Comparison of ENCODE assay signal across 8 mouse cellular contexts in the genomic region with DNA sequence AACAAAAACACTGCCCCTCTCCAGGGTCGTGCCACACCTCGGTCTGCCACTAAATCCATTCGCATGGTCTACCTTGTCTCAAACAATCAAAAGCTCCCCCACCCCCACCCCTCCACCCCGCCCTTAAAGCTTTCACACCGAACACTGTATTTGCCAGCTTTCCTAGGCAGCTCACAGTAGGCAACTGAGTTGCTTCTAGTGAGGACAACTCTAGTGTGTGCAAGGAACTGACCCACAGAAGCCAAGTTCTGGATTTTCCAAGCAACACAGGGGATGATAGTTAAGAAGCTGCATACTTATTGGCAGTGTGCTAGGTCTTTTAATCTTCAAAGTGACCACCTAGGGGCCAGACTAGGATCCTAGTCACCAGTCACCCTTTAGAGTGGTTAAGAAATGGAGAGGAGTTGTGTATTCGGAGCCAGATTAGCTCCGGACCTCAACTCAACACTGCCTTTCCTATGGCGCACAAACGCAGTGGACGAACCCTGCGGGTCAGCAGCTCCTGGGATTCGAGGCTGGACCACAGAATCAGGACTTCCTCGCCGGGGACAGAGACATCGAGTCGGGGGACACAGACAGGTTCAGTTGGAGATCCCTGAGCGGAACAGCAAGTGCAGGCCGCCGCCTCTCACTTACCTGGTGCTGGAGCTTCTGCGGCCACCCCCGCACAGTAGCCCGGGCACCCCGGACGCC. TPM values are rescaled to one million over a fixed set of nuclear protein-coding genes. Genes with fewer than 3 reads are reported as not detected.
DNase-seq lines count a peak whose midpoint lies in the region; ATAC-seq and TF ChIP-seq lines count a peak whose summit lies in the region.

No protein-coding gene starts in this region.

- peaks cover 5% of the 10 kb centered on the region for H3K79me3 ChIP-seq in C2C12 (ENCODE audit: low read depth)

- TF ChIP-seq CTCF in gastrocnemius, adult 2 months (IDR thresholded peaks at IDR 0.05) = no peak
- no peak for TF ChIP-seq CTCF in C2C12 (IDR thresholded peaks at IDR 0.05; ENCODE audit: control insufficient read depth, insufficient read depth, insufficient read length)

- peaks cover 23% of the 10 kb centered on the region for H3K79me2 ChIP-seq in C2C12 (ENCODE audit: control insufficient read depth, insufficient read depth)

- peak overlapping the region; percentile 60 for H3K9ac ChIP-seq in embryonic facial prominence, embryonic 15.5 days
- H3K9ac ChIP-seq in stomach, embryonic 14.5 days (replicated peaks; ENCODE audit: low read depth, low read length) = peak overlapping the region; percentile 45

- H3K4me1 ChIP-seq in embryonic facial prominence, embryonic 15.5 days = peaks cover 15% of the 10 kb centered on the region
- peaks cover 19% of the 10 kb centered on the region for H3K4me1 ChIP-seq in limb, embryonic 10.5 days
- H3K4me1 ChIP-seq in stomach, embryonic 14.5 days (ENCODE audit: control insufficient read depth, insufficient read depth, low read length) = peaks cover 8% of the 10 kb centered on the region; the same call in 1 of the 2 replicates

- WGBS in embryonic facial prominence, embryonic 15.5 days = 2% methylated on average over 24 of the region's 24 CpGs
- 2% methylated on average over 24 of the region's 24 CpGs for WGBS in limb, embryonic 10.5 days
- WGBS in stomach, embryonic 14.5 days = 3% methylated on average over 24 of the region's 24 CpGs

- peaks cover 8% of the 10 kb centered on the region for H3K9me3 ChIP-seq in embryonic facial prominence, embryonic 15.5 days (replicated peaks)
- peaks cover 7% of the 10 kb centered on the region; the same call in 1 of the 2 replicates for H3K9me3 ChIP-seq in limb, embryonic 10.5 days (replicated peaks)
- peaks cover 7% of the 10 kb centered on the region; the same call in 1 of the 2 replicates for H3K9me3 ChIP-seq in stomach, embryonic 14.5 days (ENCODE audit: control insufficient read depth, low read depth, low read length)

- peak overlapping the region; percentile 87 for H3ac ChIP-seq in C2C12 (ENCODE audit: control insufficient read depth, insufficient read length, low read depth)

- H3K27ac ChIP-seq in gastrocnemius, adult 2 months = peak overlapping the region; percentile 96
- peak overlapping the region; percentile 82; the same call in 1 of the 2 replicates for H3K27ac ChIP-seq in embryonic facial prominence, embryonic 15.5 days (replicated peaks)
- H3K27ac ChIP-seq in limb, embryonic 10.5 days = peak overlapping the region; percentile 89
- H3K27ac ChIP-seq in stomach, embryonic 14.5 days (ENCODE audit: low read length) = no peak overlapping the region

- no peaks in the 10 kb centered on the region for H3K27me3 ChIP-seq in C2C12 (ENCODE audit: control insufficient read depth, insufficient read depth, insufficient read length)
- H3K27me3 ChIP-seq in embryonic facial prominence, embryonic 15.5 days = no peaks in the 10 kb centered on the region
- no peaks in the 10 kb centered on the region for H3K27me3 ChIP-seq in limb, embryonic 10.5 days (ENCODE audit: low read depth, poor library complexity, severe bottlenecking)
- H3K27me3 ChIP-seq in stomach, embryonic 14.5 days (ENCODE audit: control insufficient read depth, insufficient read depth, low read length) = no peaks in the 10 kb centered on the region

- H3K4me2 ChIP-seq in embryonic facial prominence, embryonic 15.5 days (replicated peaks) = peak overlapping the region; percentile 87
- H3K4me2 ChIP-seq in stomach, embryonic 14.5 days (replicated peaks; ENCODE audit: low read depth, low read length) = peak overlapping the region; percentile 86

- no peak for DNase-seq in gastrocnemius, adult 2 months
- no peak for DNase-seq in gastrocnemius, postnatal 10 days
- no peak for DNase-seq in limb, embryonic 10.5 days (ENCODE audit: low spot score)
- DNase-seq in cerebellum, adult 8-10 months = no peak
- no peak for DNase-seq in cerebellum, adult 9-11 months

- peaks cover 23% of the 10 kb centered on the region for H3K36me3 ChIP-seq in C2C12 (ENCODE audit: control insufficient read depth, insufficient read depth)
- peaks cover 11% of the 10 kb centered on the region for H3K36me3 ChIP-seq in embryonic facial prominence, embryonic 15.5 days
- peaks cover 29% of the 10 kb centered on the region for H3K36me3 ChIP-seq in limb, embryonic 10.5 days
- H3K36me3 ChIP-seq in stomach, embryonic 14.5 days (ENCODE audit: control insufficient read depth, insufficient read depth, low read length) = no peaks in the 10 kb centered on the region; the same call in 1 of the 2 replicates

- H3K4me3 ChIP-seq in gastrocnemius, adult 2 months = peak overlapping the region; percentile 84
- H3K4me3 ChIP-seq in C2C12 (ENCODE audit: insufficient read depth, poor library complexity, severe bottlenecking) = peak overlapping the region; percentile 61
- H3K4me3 ChIP-seq in embryonic facial prominence, embryonic 15.5 days (replicated peaks) = peak overlapping the region; percentile 64
- H3K4me3 ChIP-seq in limb, embryonic 10.5 days = peak overlapping the region; percentile 80
- peak overlapping the region; percentile 75 for H3K4me3 ChIP-seq in stomach, embryonic 14.5 days (ENCODE audit: low read depth, low read length)

- no peak for ATAC-seq in embryonic facial prominence, embryonic 15.5 days (ENCODE audit: insufficient number of reproducible peaks, low FRiP score, low TSS enrichment, low read depth)
- no peak; the same call in none of the 2 replicates for ATAC-seq in stomach, embryonic 14.5 days (ENCODE audit: insufficient number of reproducible peaks, insufficient read depth, low FRiP score, low read depth)

- intact Hi-C loops in gastrocnemius, adult 2 months (cut with DNase I) = no loop called here

TF ChIP-seq in C2C12, 6 proteins besides CTCF, POLR2A, EP300 and RAD21:
- TF ChIP-seq MYOD1 (IDR thresholded peaks at IDR 0.05; ENCODE audit: control insufficient read depth, insufficient read length, low read depth) = no peak
- no peak for TF ChIP-seq CEBPB (IDR thresholded peaks at IDR 0.05; ENCODE audit: low read depth)
- no peak for TF ChIP-seq FOSL1 (IDR thresholded peaks at IDR 0.05; ENCODE audit: insufficient read depth, low read length, poor library complexity, severe bottlenecking)
TF ChIP-seq in C2C12: peak in this region for 0.

RNA-seq across cellular contexts. Expression of gene L2hgdh, which starts 0.5 kb away (rescaled TPM):
- 10 to 100 TPM; 38.7 to 39.6 TPM for total RNA-seq in gastrocnemius, adult 2 months (2021)
- total RNA-seq in gastrocnemius, postnatal 10 days (2021) = 10 to 100 TPM; 31.1 to 32.6 TPM
- polyA plus RNA-seq in C2C12 (2012; fragmentation: generic; extraction: Trizol) = 3.8 TPM
- polyA plus RNA-seq in embryonic facial prominence, embryonic 15.5 days (2015; fragmentation: Nextera tagmentation; extraction: Ambion mirVana) = 17.2 and 17.3 TPM in 2 replicates
- 21.3 and 22.7 TPM in 2 replicates for polyA plus RNA-seq in limb, embryonic 10.5 days (2016; fragmentation: Nextera tagmentation; extraction: Ambion mirVana)
- polyA plus RNA-seq in stomach, embryonic 14.5 days (2014; fragmentation: Nextera tagmentation; extraction: Ambion mirVana) = 18.3 and 19.6 TPM in 2 replicates

RNA-seq across cellular contexts. Expression of gene Atp5s, which starts 0.6 kb away (rescaled TPM):
- 10 to 100 TPM; 20.1 to 24.4 TPM for total RNA-seq in gastrocnemius, adult 2 months (2021)
- total RNA-seq in gastrocnemius, postnatal 10 days (2021) = 10 to 100 TPM in 1 of 2 experiments, 1 to 10 TPM in 1; 8.4 to 12.1 TPM
- polyA plus RNA-seq in C2C12 (2012; fragmentation: generic; extraction: Trizol) = 2.6 TPM
- polyA plus RNA-seq in embryonic facial prominence, embryonic 15.5 days (2015; fragmentation: Nextera tagmentation; extraction: Ambion mirVana) = 32.5 and 35.0 TPM in 2 replicates
- polyA plus RNA-seq in limb, embryonic 10.5 days (2016; fragmentation: Nextera tagmentation; extraction: Ambion mirVana) = 26.3 and 27.9 TPM in 2 replicates
- 33.6 and 37.2 TPM in 2 replicates for polyA plus RNA-seq in stomach, embryonic 14.5 days (2014; fragmentation: Nextera tagmentation; extraction: Ambion mirVana)

RNA-seq across cellular contexts. Expression of gene Sos2, which starts 42.5 kb away (rescaled TPM):
- total RNA-seq in gastrocnemius, adult 2 months (2021) = 10 to 100 TPM; 45.1 to 55.4 TPM
- total RNA-seq in gastrocnemius, postnatal 10 days (2021) = 10 to 100 TPM; 31.3 to 35.6 TPM
- 3.0 TPM for polyA plus RNA-seq in C2C12 (2012; fragmentation: generic; extraction: Trizol)
- polyA plus RNA-seq in embryonic facial prominence, embryonic 15.5 days (2015; fragmentation: Nextera tagmentation; extraction: Ambion mirVana) = 10.3 and 10.7 TPM in 2 replicates
- polyA plus RNA-seq in limb, embryonic 10.5 days (2016; fragmentation: Nextera tagmentation; extraction: Ambion mirVana) = 8.3 and 10.0 TPM in 2 replicates
- 14.3 and 15.0 TPM in 2 replicates for polyA plus RNA-seq in stomach, embryonic 14.5 days (2014; fragmentation: Nextera tagmentation; extraction: Ambion mirVana)
